Mouse (Mus musculus) neutrophil, adult 65 days (primary cell): Measurements from ENCODE around the gene Fancb. TPM values are rescaled to one million over a fixed set of nuclear protein-coding genes. Genes with fewer than 3 reads are reported as not detected.

ENCODE experiments used
- total RNA-seq: library from RNA; stranded (reverse); gene quantifications from 2 replicates; pipeline ENCODE4 v1.2.4, GENCODE M21; 2023

Fancb gene
- 2.1 and 2.4 TPM in 2 replicates for total RNA-seq

DNA sequence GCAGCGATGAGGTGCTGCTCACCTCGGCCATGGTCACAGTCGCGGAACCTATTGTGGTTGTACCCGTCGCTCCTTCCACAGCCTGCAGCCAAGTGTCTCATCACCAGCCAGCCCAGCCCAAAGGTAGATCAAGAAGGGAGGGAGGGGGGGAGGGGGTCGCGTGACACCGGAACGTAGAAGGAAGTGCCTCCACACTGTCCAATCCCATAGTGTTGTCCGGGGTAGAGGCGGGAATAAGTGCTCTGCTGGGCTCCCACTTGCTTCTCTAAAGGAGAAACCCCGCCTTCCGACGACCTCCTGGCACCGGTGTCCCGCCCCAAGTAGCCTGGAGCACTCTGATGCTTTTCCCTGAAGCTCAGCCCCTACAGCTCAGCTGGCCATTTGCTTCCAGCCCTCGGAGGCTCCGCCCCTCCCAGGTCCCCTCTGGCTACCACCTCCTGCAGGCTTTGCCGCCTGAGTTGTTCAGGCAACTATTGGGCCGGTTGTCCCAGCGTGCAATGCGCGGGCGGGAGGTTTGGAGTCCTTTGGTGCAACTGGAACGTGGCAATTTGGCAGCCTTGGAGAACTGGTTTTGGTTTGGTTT is at the start of gene Fancb, which contains the start of gene Mospd2:
Gene Fancb, plus strand, starts transcription at position 400 of the 583 bp plus-strand sequence.
Gene Mospd2, minus strand, starts transcription at position 183 of the 583 bp plus-strand sequence.

DNA sequence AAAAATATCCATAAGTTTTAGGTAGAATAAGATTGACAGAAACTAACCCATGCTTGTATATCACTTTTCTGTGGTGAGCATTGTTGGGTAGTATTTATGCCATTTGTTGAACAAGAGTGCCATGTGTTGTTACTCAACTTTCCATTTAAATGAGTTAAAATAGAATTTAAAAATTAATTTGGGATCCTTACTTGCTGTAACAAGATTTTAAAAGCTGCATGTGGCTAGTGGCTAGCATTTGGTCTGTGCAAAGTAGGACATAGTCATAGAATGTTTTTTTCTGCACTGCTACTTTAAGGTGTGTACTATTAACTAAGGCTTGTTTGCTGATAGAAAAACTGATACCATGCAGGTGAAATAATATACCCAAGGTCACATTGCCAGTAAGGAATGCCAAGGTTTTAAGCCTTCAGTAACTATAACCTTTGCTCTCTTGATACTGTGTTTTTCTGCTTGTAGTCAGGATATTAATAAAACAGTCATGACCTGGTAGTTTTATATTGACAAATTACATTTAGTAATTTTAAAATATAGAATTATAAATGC is 24.5 kb downstream of the Fancb start, which contains the start of gene Gm17604:
Gene Gm17604, minus strand, starts transcription at position 51 of the 546 bp plus-strand sequence.

Other genes with a start within 250 kb of the Fancb start
- gene Mospd2, start 217 bp upstream of the Fancb start, total RNA-seq: 81.0 and 86.1 TPM in 2 replicates
- not detected in 2 replicates for gene Gm17604, start 24.2 kb downstream of the Fancb start, total RNA-seq